Mouse (Mus musculus): ENCODE results near the gene Gm21874. TPM values are rescaled to one million over a fixed set of nuclear protein-coding genes. Genes with fewer than 3 reads are reported as not detected.

Gm21874 gene
- polyA plus RNA-seq (2012; rRNA removed) = not detected in 2 replicates

DNA sequence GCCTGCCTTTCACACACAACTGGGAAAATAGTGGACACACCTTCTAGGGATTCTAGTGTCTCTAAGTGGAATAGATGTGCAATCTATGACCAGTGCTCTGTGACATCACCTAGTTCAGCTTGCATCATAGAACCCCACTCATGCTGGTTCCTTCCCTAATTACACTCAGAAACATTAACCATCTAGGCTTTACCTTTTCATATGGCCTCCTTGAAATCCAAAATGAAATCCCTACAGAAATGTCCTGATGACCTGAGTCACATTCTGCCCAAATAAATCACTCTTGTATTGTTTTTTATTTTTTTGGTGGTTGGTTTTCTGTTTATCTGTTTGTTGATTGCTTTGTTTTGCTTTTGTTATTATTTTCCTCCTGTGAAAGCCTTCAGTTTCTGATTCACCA lies at the start of gene Gm21874:
TSS of gene Gm21874 (minus strand) at position 101 of the 400 bp plus-strand sequence.

Other genes starting within 250 kb of the Gm21874 start
- gene Gm21721, start 214.0 kb downstream of the Gm21874 start, polyA plus RNA-seq (2012; rRNA removed) = not detected in 2 replicates
- not detected in 2 replicates for gene Gm21812, start 69.0 kb downstream of the Gm21874 start, polyA plus RNA-seq (2012; rRNA removed)